Mouse (Mus musculus) CD4-positive, CD25-positive, alpha-beta regulatory T cell, adult 2 months (primary cell): ENCODE results near the gene Lgmn.

ENCODE experiments used
- DNase-seq: peaks from one replicate; pipeline ENCODE4 v3.0.0-alpha.2; 2012; ENCODE audit warnings: low read depth, low spot score

The Lgmn gene

GRCm38 (mm10) chr12:102391109-102391508, 48.5 kb downstream of the Lgmn start:
- no peak for DNase-seq

GRCm38 (mm10) chr12:102390042-102390441, 49.6 kb downstream of the Lgmn start:
- no peak for DNase-seq

GRCm38 (mm10) chr12:102387219-102387917, 52.2 kb downstream of the Lgmn start:
- peak; percentile 91 for DNase-seq

GRCm38 (mm10) chr12:102384819-102385218, 54.8 kb downstream of the Lgmn start:
- DNase-seq = peak; percentile 77

- no peak for DNase-seq
These were observed 56.3 kb downstream of the Lgmn start for GRCm38 (mm10) chr12:102383288-102383687.

- no peak for DNase-seq
These were observed 57.4 kb downstream of the Lgmn start for GRCm38 (mm10) chr12:102382180-102382579.

- DNase-seq = no peak
These were observed 67.3 kb downstream of the Lgmn start for GRCm38 (mm10) chr12:102372322-102372721.

GRCm38 (mm10) chr12:102370931-102371500, 68.6 kb downstream of the Lgmn start:
- peak; percentile 79 for DNase-seq

GRCm38 (mm10) chr12:102369488-102370235, 70.0 kb downstream of the Lgmn start:
- peak; percentile 30 for DNase-seq

GRCm38 (mm10) chr12:102368556-102368955, 71.1 kb downstream of the Lgmn start:
- no peak for DNase-seq

GRCm38 (mm10) chr12:102368066-102368465, 71.5 kb downstream of the Lgmn start:
- DNase-seq = peak; percentile 88

- DNase-seq = peak; percentile 31
These were observed 72.5 kb downstream of the Lgmn start for GRCm38 (mm10) chr12:102367075-102367474.

GRCm38 (mm10) chr12:102366126-102366816, 73.3 kb downstream of the Lgmn start:
- no peak for DNase-seq

- no peak for DNase-seq
These were observed 74.6 kb downstream of the Lgmn start for GRCm38 (mm10) chr12:102365016-102365415.

- DNase-seq = no peak
These were observed 78.1 kb downstream of the Lgmn start for GRCm38 (mm10) chr12:102361189-102362161.

- no peak for DNase-seq
These were observed 80.2 kb downstream of the Lgmn start for GRCm38 (mm10) chr12:102359390-102359789.

- no peak for DNase-seq
These were observed 82.8 kb downstream of the Lgmn start for GRCm38 (mm10) chr12:102356781-102357180.

GRCm38 (mm10) chr12:102355784-102356183, 83.8 kb downstream of the Lgmn start:
- DNase-seq = no peak

- no peak for DNase-seq
These were observed 85.3 kb downstream of the Lgmn start for GRCm38 (mm10) chr12:102354126-102354984.

- peak; percentile 50 for DNase-seq
These were observed 88.6 kb downstream of the Lgmn start for GRCm38 (mm10) chr12:102350997-102351396.
